In the genomic region with DNA sequence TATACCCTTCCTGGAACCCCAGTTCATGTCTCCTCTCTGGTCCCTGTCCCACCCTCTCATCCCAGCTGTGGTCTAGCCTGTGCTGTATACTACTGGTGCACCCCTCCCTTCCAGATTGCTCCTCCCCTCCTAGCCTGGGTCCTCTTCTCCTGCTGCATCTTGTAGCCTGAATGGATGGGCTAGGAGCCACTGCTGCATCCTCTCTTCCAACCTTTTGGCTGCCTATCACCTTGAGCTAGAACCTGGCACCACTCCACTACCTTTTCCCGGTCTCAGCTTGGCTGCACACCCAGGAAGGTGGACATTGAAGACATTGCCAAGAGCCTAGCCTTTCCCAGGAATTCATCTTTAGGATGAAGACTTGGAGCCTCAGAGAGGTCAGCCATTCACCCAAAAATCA, we compare ENCODE assay signal across 10 mouse cellular contexts. TPM values are rescaled to one million over a fixed set of nuclear protein-coding genes. Genes with fewer than 3 reads are reported as not detected.
DNase-seq lines count a peak whose midpoint lies in the region; ATAC-seq and TF ChIP-seq lines count a peak whose summit lies in the region.
"Had no signal": no experiment of that assay in that cellular context is flagged by ENCODE, and none has a peak within 500 bp of the region (broad histone marks: within the 10 kb centered on the region; RNA-seq: fewer than 3 reads in every experiment).

No protein-coding gene starts in this region.

- TF ChIP-seq CTCF in hindbrain, postnatal 0 days (IDR thresholded peaks at IDR 0.05; ENCODE audit: low read depth) = no peak

- H3K4me1 ChIP-seq in hindbrain, embryonic 11.5 days (replicated peaks; ENCODE audit: control insufficient read depth, insufficient read depth, low read length) = peaks cover 39% of the 10 kb centered on the region
- peaks cover 28% of the 10 kb centered on the region for H3K4me1 ChIP-seq in hindbrain, postnatal 0 days (ENCODE audit: insufficient read depth, low read length)
- peaks cover 75% of the 10 kb centered on the region for H3K4me1 ChIP-seq in embryonic facial prominence, embryonic 10.5 days
- peaks cover 51% of the 10 kb centered on the region for H3K4me1 ChIP-seq in midbrain, embryonic 14.5 days (ENCODE audit: control insufficient read depth, insufficient read depth, low read length)

- no peaks in the 10 kb centered on the region for H3K9me3 ChIP-seq in hindbrain, embryonic 11.5 days (ENCODE audit: control insufficient read depth, low read length)
- H3K9me3 ChIP-seq in hindbrain, postnatal 0 days (ENCODE audit: low read length) = no peaks in the 10 kb centered on the region
- no peaks in the 10 kb centered on the region for H3K9me3 ChIP-seq in embryonic facial prominence, embryonic 10.5 days
- no peaks in the 10 kb centered on the region for H3K9me3 ChIP-seq in midbrain, embryonic 14.5 days (ENCODE audit: control insufficient read depth, low read length)
- H3K9me3 ChIP-seq: heart, embryonic 13.5 days had no signal

- intact Hi-C loops in left cerebral cortex, postnatal 4 days (cut with DNase I) = loop anchor here (5.0 kb wide), 2 partner anchors 434 to 699 kb away; a partner anchor contains a TSS

- 0 out of 2 replicates have a peak overlapping the region, but pooled peaks have one; percentile 2 for H3K9ac ChIP-seq in hindbrain, embryonic 11.5 days (ENCODE audit: low read depth, low read length)
- H3K9ac ChIP-seq in hindbrain, postnatal 0 days (replicated peaks; ENCODE audit: low read length) = no peak overlapping the region
- no peak overlapping the region for H3K9ac ChIP-seq in midbrain, embryonic 14.5 days (replicated peaks; ENCODE audit: low read length)
- H3K9ac ChIP-seq: heart, embryonic 13.5 days had no signal

- DNase-seq in cerebellum, adult 11-12 months = peak; percentile 64
- no peak for DNase-seq in cerebellum, adult 11 months
- no peak for DNase-seq in hindbrain, embryonic 11.5 days (ENCODE audit: low spot score)
- no peak for DNase-seq in hindbrain, postnatal 0 days (ENCODE audit: low spot score)
- no peak for DNase-seq in embryonic facial prominence, embryonic 10.5 days (ENCODE audit: low spot score)
- DNase-seq in midbrain, embryonic 14.5 days = no peak
- DNase-seq in left cerebral cortex, postnatal 4 days = no peak
- no peak for DNase-seq in kidney, postnatal 14 days

- peak overlapping the region; percentile 96 for H3K27ac ChIP-seq in hindbrain, embryonic 11.5 days (ENCODE audit: low read depth, low read length)
- no peak overlapping the region for H3K27ac ChIP-seq in hindbrain, postnatal 0 days
- peak overlapping the region; percentile 36; the same call in 1 of the 2 replicates for H3K27ac ChIP-seq in embryonic facial prominence, embryonic 10.5 days (replicated peaks)
- peak overlapping the region; percentile 81 for H3K27ac ChIP-seq in midbrain, embryonic 14.5 days (replicated peaks; ENCODE audit: low read depth, low read length)
- H3K27ac ChIP-seq: heart, embryonic 13.5 days had no signal

- ATAC-seq in hindbrain, embryonic 11.5 days (ENCODE audit: low FRiP score) = no peak
- no peak for ATAC-seq in hindbrain, postnatal 0 days
- ATAC-seq in midbrain, embryonic 14.5 days (ENCODE audit: low FRiP score, low TSS enrichment) = no peak
- ATAC-seq: Patski had no signal

- WGBS in hindbrain, embryonic 11.5 days = 88% methylated on average over 1 of the region's 1 CpGs
- WGBS in hindbrain, postnatal 0 days = 52% methylated on average over 1 of the region's 1 CpGs
- 88% methylated on average over 1 of the region's 1 CpGs for WGBS in embryonic facial prominence, embryonic 10.5 days
- 85% methylated on average over 1 of the region's 1 CpGs for WGBS in midbrain, embryonic 14.5 days

- H3K36me3 ChIP-seq in hindbrain, embryonic 11.5 days (ENCODE audit: control insufficient read depth, insufficient read depth, low read length) = no peaks in the 10 kb centered on the region
- no peaks in the 10 kb centered on the region for H3K36me3 ChIP-seq in hindbrain, postnatal 0 days (ENCODE audit: insufficient read depth, low read length)
- H3K36me3 ChIP-seq in embryonic facial prominence, embryonic 10.5 days (replicated peaks) = no peaks in the 10 kb centered on the region
- H3K36me3 ChIP-seq in midbrain, embryonic 14.5 days (ENCODE audit: control insufficient read depth, insufficient read depth, low read length) = no peaks in the 10 kb centered on the region
- H3K36me3 ChIP-seq: heart, embryonic 13.5 days had no signal

- no peak overlapping the region for H3K4me2 ChIP-seq in hindbrain, embryonic 11.5 days (replicated peaks; ENCODE audit: low read depth, low read length)
- no peak overlapping the region for H3K4me2 ChIP-seq in hindbrain, postnatal 0 days (ENCODE audit: low read depth, low read length)
- H3K4me2 ChIP-seq in midbrain, embryonic 14.5 days (ENCODE audit: low read length) = no peak overlapping the region
- H3K4me2 ChIP-seq: heart, embryonic 13.5 days had no signal

- no peaks in the 10 kb centered on the region for H3K27me3 ChIP-seq in hindbrain, embryonic 11.5 days (ENCODE audit: control insufficient read depth, insufficient read depth, low read length)
- no peaks in the 10 kb centered on the region for H3K27me3 ChIP-seq in hindbrain, postnatal 0 days (ENCODE audit: insufficient read depth, low read length)
- H3K27me3 ChIP-seq in embryonic facial prominence, embryonic 10.5 days (replicated peaks; ENCODE audit: low read depth, poor library complexity, severe bottlenecking) = peaks cover 13% of the 10 kb centered on the region
- H3K27me3 ChIP-seq in midbrain, embryonic 14.5 days (ENCODE audit: control insufficient read depth, insufficient read depth, low read length) = no peaks in the 10 kb centered on the region
- H3K27me3 ChIP-seq: Patski had no signal

- no peak overlapping the region for H3K4me3 ChIP-seq in hindbrain, embryonic 11.5 days (ENCODE audit: low read depth, low read length)
- H3K4me3 ChIP-seq in hindbrain, postnatal 0 days (ENCODE audit: low read length) = no peak overlapping the region
- no peak overlapping the region for H3K4me3 ChIP-seq in embryonic facial prominence, embryonic 10.5 days
- H3K4me3 ChIP-seq in midbrain, embryonic 14.5 days (replicated peaks; ENCODE audit: low read depth, low read length) = no peak overlapping the region
- H3K4me3 ChIP-seq: heart, embryonic 13.5 days had no signal

RNA-seq across cellular contexts. Expression of a gene that starts 26.0 kb away (rescaled TPM):
- 40.1 and 45.4 TPM in 2 replicates for polyA plus RNA-seq in hindbrain, embryonic 11.5 days (2014; fragmentation: Nextera tagmentation; extraction: Ambion mirVana)
- 55.2 and 88.4 TPM in 2 replicates for total RNA-seq in hindbrain, postnatal 0 days (2014; rRNA removed)
- polyA plus RNA-seq in hindbrain, postnatal 0 days (2015; fragmentation: Nextera tagmentation; extraction: Ambion mirVana) = 49.4 and 56.0 TPM in 2 replicates
- 54.4 and 56.7 TPM in 2 replicates for polyA plus RNA-seq in embryonic facial prominence, embryonic 10.5 days (2016; fragmentation: Nextera tagmentation; extraction: Ambion mirVana)
- 50.0 and 77.0 TPM in 2 replicates for polyA plus RNA-seq in midbrain, embryonic 14.5 days (2014; fragmentation: Nextera tagmentation; extraction: Ambion mirVana)
- total RNA-seq in left cerebral cortex, postnatal 4 days (2021) = 10 to 100 TPM; 37.2 to 41.2 TPM

RNA-seq across cellular contexts. Expression of a gene that starts 29.4 kb away (rescaled TPM):
- polyA plus RNA-seq in hindbrain, embryonic 11.5 days (2014; fragmentation: Nextera tagmentation; extraction: Ambion mirVana) = 146 and 191 TPM in 2 replicates
- 35.3 and 37.0 TPM in 2 replicates for total RNA-seq in hindbrain, postnatal 0 days (2014; rRNA removed)
- 21.7 and 23.3 TPM in 2 replicates for polyA plus RNA-seq in hindbrain, postnatal 0 days (2015; fragmentation: Nextera tagmentation; extraction: Ambion mirVana)
- polyA plus RNA-seq in embryonic facial prominence, embryonic 10.5 days (2016; fragmentation: Nextera tagmentation; extraction: Ambion mirVana) = 262 and 280 TPM in 2 replicates
- 22.2 and 39.0 TPM in 2 replicates for polyA plus RNA-seq in midbrain, embryonic 14.5 days (2014; fragmentation: Nextera tagmentation; extraction: Ambion mirVana)
- total RNA-seq in left cerebral cortex, postnatal 4 days (2021) = 10 to 100 TPM; 12.5 to 14.3 TPM

RNA-seq across cellular contexts. Expression of a gene that starts 53.2 kb away (rescaled TPM):
- 151 and 156 TPM in 2 replicates for polyA plus RNA-seq in hindbrain, embryonic 11.5 days (2014; fragmentation: Nextera tagmentation; extraction: Ambion mirVana)
- total RNA-seq in hindbrain, postnatal 0 days (2014; rRNA removed) = 1,247 and 1,290 TPM in 2 replicates
- polyA plus RNA-seq in hindbrain, postnatal 0 days (2015; fragmentation: Nextera tagmentation; extraction: Ambion mirVana) = 675 and 695 TPM in 2 replicates
- 52.1 and 56.3 TPM in 2 replicates for polyA plus RNA-seq in embryonic facial prominence, embryonic 10.5 days (2016; fragmentation: Nextera tagmentation; extraction: Ambion mirVana)
- 525 and 630 TPM in 2 replicates for polyA plus RNA-seq in midbrain, embryonic 14.5 days (2014; fragmentation: Nextera tagmentation; extraction: Ambion mirVana)
- 100 to 1,000 TPM; 494 to 504 TPM for total RNA-seq in left cerebral cortex, postnatal 4 days (2021)
